Comparison of ENCODE assay signal across 9 mouse cellular contexts in genomic region chr14:62375694-62376093, GRCm38 (mm10).
DNase-seq lines count a peak whose midpoint lies in the region; TF ChIP-seq lines count a peak whose summit lies in the region.
"Had no signal": no experiment of that assay in that cellular context is flagged by ENCODE, and none has a peak within 500 bp of the region (broad histone marks: within the 10 kb centered on the region; RNA-seq: fewer than 3 reads in every experiment).

No protein-coding gene starts in this region.

- H3K9me3 ChIP-seq in midbrain, embryonic 10.5 days (replicated peaks): no peaks in the 10 kb centered on the region

- no peak for TF ChIP-seq POLR2A in thymus, adult 2 months (IDR thresholded peaks at IDR 0.05; ENCODE audit: control insufficient read depth, extremely low read depth, insufficient read depth, low read length, poor library complexity)

- H3K36me3 ChIP-seq in midbrain, embryonic 10.5 days: peaks cover 45% of the 10 kb centered on the region
- peaks cover 5% of the 10 kb centered on the region; the same call in 1 of the 2 replicates for H3K36me3 ChIP-seq in thymus, adult 2 months (ENCODE audit: control insufficient read depth, insufficient read depth, low read length)

- intact Hi-C loops in heart, postnatal 25 days (cut with DNase I): loop anchor here (2.0 kb wide), 1 partner anchor 43 kb away; no protein-coding TSS in a partner anchor

- H3K27me3 ChIP-seq in midbrain, embryonic 10.5 days (ENCODE audit: low read depth, poor library complexity, severe bottlenecking): no peaks in the 10 kb centered on the region
- H3K27me3 ChIP-seq in thymus, adult 2 months (ENCODE audit: control insufficient read depth, insufficient read depth, low read length): no peaks in the 10 kb centered on the region

- H3K27ac ChIP-seq in midbrain, embryonic 10.5 days (replicated peaks): no peak overlapping the region
- no peak overlapping the region for H3K27ac ChIP-seq in thymus, adult 2 months (ENCODE audit: control insufficient read depth, insufficient read depth, low read length)

- DNase-seq in heart, adult 11 months: peak; percentile 94
- DNase-seq in heart, postnatal 25 days (ENCODE audit: low spot score): no peak
- peak; percentile 19 to 20 for DNase-seq in cerebellum, postnatal 25 days
- peak; percentile 31 for DNase-seq in heart, postnatal 4 days
- peak; percentile 52 for DNase-seq in lung, postnatal 10 days
- no peak for DNase-seq in midbrain, embryonic 10.5 days (ENCODE audit: low spot score)
- no peak for DNase-seq in right cerebral cortex, postnatal 25 days
- DNase-seq in thymus, adult 2 months: no peak
- DNase-seq: spleen, adult 18-20 months had no signal

- TF ChIP-seq CTCF in thymus, adult 2 months (IDR thresholded peaks at IDR 0.05; ENCODE audit: borderline replicate concordance, control insufficient read depth, extremely low read depth, insufficient read depth, low read length, poor library complexity): no peak

- H3K4me1 ChIP-seq in midbrain, embryonic 10.5 days: no peaks in the 10 kb centered on the region
- H3K4me1 ChIP-seq in thymus, adult 2 months (replicated peaks; ENCODE audit: control insufficient read depth, insufficient read depth, low read length): no peaks in the 10 kb centered on the region

- no peak overlapping the region for H3K4me3 ChIP-seq in midbrain, embryonic 10.5 days
- no peak overlapping the region for H3K4me3 ChIP-seq in thymus, adult 2 months (ENCODE audit: control insufficient read depth, insufficient read depth, low read length)

Comparison
In these comparisons a context has a peak if more than half of its experiments do, and no peak if none do; other contexts are left out.
1. DNase-seq: peak in heart, adult 11 months (single experiment), cerebellum, postnatal 25 days (2 of 2), heart, postnatal 4 days (single experiment) and lung, postnatal 10 days (single experiment); none in heart, postnatal 25 days (single experiment), midbrain, embryonic 10.5 days (single experiment), right cerebral cortex, postnatal 25 days (single experiment) and thymus, adult 2 months (single experiment).